Mouse (Mus musculus) embryonic facial prominence, embryonic 13.5 days (tissue): Measurements from ENCODE around the gene Rhox11. TPM values are rescaled to one million over a fixed set of nuclear protein-coding genes. Genes with fewer than 3 reads are reported as not detected.

Experiments used
- polyA plus RNA-seq: library from polyadenylated mRNA; unstranded; fragments of >200 nt; fragmentation: Nextera tagmentation; extraction: Ambion mirVana; gene quantifications from 2 replicates; pipeline ENCODE4 v1.2.1, GENCODE M21; 2015

Gene Rhox11
- polyA plus RNA-seq, 1 experiment from 2014 or later: not detected

Other genes with a start within 250 kb of the Rhox11 start
- gene Rhox8, start 206.2 kb downstream of the Rhox11 start, polyA plus RNA-seq: not detected in 2 replicates
- gene Rhox7b, start 187.9 kb downstream of the Rhox11 start, polyA plus RNA-seq: not detected in 2 replicates
- gene Rhox9, start 183.4 kb downstream of the Rhox11 start, polyA plus RNA-seq: not detected in 2 replicates
- gene Btg1-ps1, start 66.3 kb downstream of the Rhox11 start, polyA plus RNA-seq: not detected in 2 replicates
- gene Btg1-ps2, start 42.0 kb downstream of the Rhox11 start, polyA plus RNA-seq: not detected in 2 replicates
- gene Rhox10, start 18.7 kb downstream of the Rhox11 start, polyA plus RNA-seq: not detected in 2 replicates
- not detected in 2 replicates for gene Rhox12, start 25.8 kb upstream of the Rhox11 start, polyA plus RNA-seq
- gene Rhox13, start 36.1 kb upstream of the Rhox11 start, polyA plus RNA-seq: not detected in 2 replicates
- 4.5 and 4.7 TPM in 2 replicates for gene Zbtb33, start 104.7 kb upstream of the Rhox11 start, polyA plus RNA-seq
- 33.0 and 34.2 TPM in 2 replicates for gene Tmem255a, start 167.3 kb upstream of the Rhox11 start, polyA plus RNA-seq
- 0.18 TPM in 2 replicates for gene Atp1b4, start 231.0 kb upstream of the Rhox11 start, polyA plus RNA-seq